19 mouse cellular contexts compared by ENCODE assay signal in the genomic region with DNA sequence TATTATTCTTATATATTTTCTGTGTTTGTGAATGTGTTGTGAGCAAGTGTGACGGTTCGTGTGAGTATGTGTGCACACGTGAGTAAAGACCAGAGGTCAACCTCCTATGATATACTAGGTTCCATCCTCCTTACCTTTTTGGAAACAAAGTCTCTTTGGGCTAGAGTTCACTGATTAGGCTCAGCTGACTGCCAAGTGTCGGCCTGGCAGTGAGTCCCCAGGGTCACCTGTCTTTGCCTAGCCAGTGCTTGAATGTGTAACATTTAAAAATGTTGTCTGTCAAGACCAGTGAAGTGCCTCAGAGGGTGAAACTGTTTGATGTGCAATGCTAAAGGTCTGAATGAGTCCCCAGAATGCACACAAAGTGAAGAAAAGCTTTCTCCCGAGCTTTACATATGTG.
"Had no signal": no experiment of that assay in that cellular context is flagged by ENCODE, and none has a peak within 500 bp of the region (broad histone marks: within the 10 kb centered on the region; RNA-seq: fewer than 3 reads in every experiment).

No protein-coding gene starts in this region.

- H3K27me3 ChIP-seq: kidney, embryonic 15.5 days; liver, embryonic 15.5 days; lung, embryonic 15.5 days; neural tube, embryonic 12.5 days; neural tube, embryonic 15.5 days had no signal

- DNase-seq: kidney, adult 8-10 months; kidney, postnatal 10 days; kidney, postnatal 36 days; layer of hippocampus, postnatal 36 days; lung, adult 18-20 months; lung, postnatal 10 days; lung, postnatal 36 days; midbrain, embryonic 14.5 days; right cerebral cortex, adult 18-20 months; right cerebral cortex, postnatal 14 days; right cerebral cortex, postnatal 4 days; thymus, postnatal 25 days had no signal

- H3K4me3 ChIP-seq: kidney, embryonic 15.5 days; left cerebral cortex, adult 2 months; liver, embryonic 15.5 days; lung, embryonic 15.5 days; neural tube, embryonic 12.5 days; neural tube, embryonic 15.5 days had no signal

- H3K36me3 ChIP-seq: kidney, embryonic 15.5 days; liver, embryonic 15.5 days; lung, embryonic 15.5 days; neural tube, embryonic 12.5 days; neural tube, embryonic 15.5 days had no signal

- H3K27ac ChIP-seq: kidney, embryonic 15.5 days; left cerebral cortex, adult 2 months; liver, embryonic 15.5 days; lung, embryonic 15.5 days; neural tube, embryonic 12.5 days; neural tube, embryonic 15.5 days; stomach, postnatal 0 days had no signal

- H3K4me1 ChIP-seq: liver, embryonic 15.5 days had no signal
